Mouse (Mus musculus): ENCODE measurements around the gene Psmc3.
A peak's percentile ranks its signal among the peaks of the same experiment; 100 is the strongest.
"Not testable (repeated sequence)": the region's sequence is repeated elsewhere in the genome, so short reads cannot be mapped to it uniquely, and the experiment has no call there.

Gene Psmc3

GRCm38 (mm10) chr2:91081775-91082695, 28.2 kb downstream of the Psmc3 start, which contains the start of gene Spi1:
Spi1 (plus strand) TSS chr2:91082390.
- no peak for DNase-seq (ENCODE audit: low read depth, low spot score)

- DNase-seq (ENCODE audit: low read depth, low spot score), result no peak
Observed at GRCm38 (mm10) chr2:91082844-91083243, 29.0 kb downstream of the Psmc3 start.

GRCm38 (mm10) chr2:91083366-91083940, 29.6 kb downstream of the Psmc3 start:
- DNase-seq (ENCODE audit: low read depth, low spot score), result no peak

GRCm38 (mm10) chr2:91084179-91084820, 30.5 kb downstream of the Psmc3 start:
- no peak for DNase-seq (ENCODE audit: low read depth, low spot score)

GRCm38 (mm10) chr2:91085494-91086391, 31.9 kb downstream of the Psmc3 start:
- no peak for DNase-seq (ENCODE audit: low read depth, low spot score)

GRCm38 (mm10) chr2:91086392-91087237, 32.8 kb downstream of the Psmc3 start:
- no peak for DNase-seq (ENCODE audit: low read depth, low spot score)

- no peak for DNase-seq (ENCODE audit: low read depth, low spot score)
Observed at GRCm38 (mm10) chr2:91087453-91087852, 33.6 kb downstream of the Psmc3 start.

- no peak for DNase-seq (ENCODE audit: low read depth, low spot score)
Observed at GRCm38 (mm10) chr2:91088987-91089386, 35.2 kb downstream of the Psmc3 start.

GRCm38 (mm10) chr2:91090208-91090607, 36.4 kb downstream of the Psmc3 start:
- DNase-seq (ENCODE audit: low read depth, low spot score), result no peak

- no peak for DNase-seq (ENCODE audit: low read depth, low spot score)
Observed at GRCm38 (mm10) chr2:91090827-91091226, 37.0 kb downstream of the Psmc3 start.

GRCm38 (mm10) chr2:91096524-91096923, 42.7 kb downstream of the Psmc3 start:
- DNase-seq (ENCODE audit: low read depth, low spot score), result no peak

- DNase-seq (ENCODE audit: low read depth, low spot score), result no peak
Observed at GRCm38 (mm10) chr2:91097015-91097414, 43.2 kb downstream of the Psmc3 start.

GRCm38 (mm10) chr2:91098156-91098555, 44.3 kb downstream of the Psmc3 start:
- no peak for DNase-seq (ENCODE audit: low read depth, low spot score)

GRCm38 (mm10) chr2:91101124-91101740, 47.4 kb downstream of the Psmc3 start:
- DNase-seq (ENCODE audit: low read depth, low spot score), result peak; percentile 87

GRCm38 (mm10) chr2:91108156-91108555, 54.3 kb downstream of the Psmc3 start:
- DNase-seq (ENCODE audit: low read depth, low spot score), result no peak

GRCm38 (mm10) chr2:91109241-91109640, 55.4 kb downstream of the Psmc3 start:
- DNase-seq (ENCODE audit: low read depth, low spot score), result no peak

- no peak for DNase-seq (ENCODE audit: low read depth, low spot score)
Observed at GRCm38 (mm10) chr2:91109807-91110385, 56.1 kb downstream of the Psmc3 start.

GRCm38 (mm10) chr2:91110429-91110828, 56.6 kb downstream of the Psmc3 start:
- peak; percentile 89 for DNase-seq (ENCODE audit: low read depth, low spot score)

GRCm38 (mm10) chr2:91111832-91112231, 58.0 kb downstream of the Psmc3 start:
- DNase-seq (ENCODE audit: low read depth, low spot score), result not testable (repeated sequence)

GRCm38 (mm10) chr2:91112491-91112890, 58.7 kb downstream of the Psmc3 start:
- peak; percentile 93 for DNase-seq (ENCODE audit: low read depth, low spot score)

Data from R1 (cell line).